Mouse (Mus musculus) G1E (cell line): ENCODE measurements around the gene Gdf1. TPM values are rescaled to one million over a fixed set of nuclear protein-coding genes. Genes with fewer than 3 reads are reported as not detected.

Experiments used
- ATAC-seq: 2 replicates; pipeline ENCODE4 v1.8.0; 2016; ENCODE audit warnings: mild to moderate bottlenecking; ENCODE audit not compliant: insufficient number of reproducible peaks, poor library complexity, low FRiP score, severe bottlenecking; ENCODE audit errors: extremely low read depth
- DNase-seq: peaks from one replicate; pipeline ENCODE4 v3.0.0; 2012; ENCODE audit warnings: low spot score
- H3K27me3 ChIP-seq: 2 replicates; pipeline ENCODE4 v1.6.1; 2012; ENCODE audit warnings: mild to moderate bottlenecking, low read length, inconsistent platforms; ENCODE audit not compliant: insufficient read depth
- H3K36me3 ChIP-seq: replicated peaks from 2 replicates; pipeline ENCODE3; 2012; ENCODE audit warnings: mild to moderate bottlenecking, inconsistent platforms
- H3K4me1 ChIP-seq: 2 replicates; pipeline ENCODE4 v1.6.1; 2012; ENCODE audit warnings: low read depth, low read length, inconsistent platforms, mixed read lengths; ENCODE audit not compliant: insufficient read depth
- H3K4me3 ChIP-seq: 2 replicates; pipeline ENCODE4 v1.5.1; 2012; ENCODE audit warnings: low read depth, mild to moderate bottlenecking, inconsistent platforms, low read length, moderate library complexity, mixed read lengths
- H3K9me3 ChIP-seq: replicated peaks from 2 replicates; pipeline ENCODE4 v1.6.1; 2012; ENCODE audit warnings: inconsistent platforms
- CTCF ChIP-seq: IDR thresholded peaks from 2 replicates; pipeline ENCODE4 v1.5.1; 2012; ENCODE audit warnings: low read depth, low read length, inconsistent platforms, mixed read lengths
- GATA1 ChIP-seq: IDR thresholded peaks from 2 replicates; pipeline ENCODE4 v1.6.1; 2012; ENCODE audit warnings: borderline replicate concordance, low read length, inconsistent platforms, mixed read lengths
- GATA2 ChIP-seq: IDR thresholded peaks from 2 replicates; pipeline ENCODE4 v1.6.1; 2012; ENCODE audit warnings: low read depth, low read length, inconsistent platforms, borderline replicate concordance
- POLR2AphosphoS5 ChIP-seq: IDR thresholded peaks from 2 replicates; pipeline ENCODE4 v1.6.1; 2012; ENCODE audit warnings: low read depth, low read length, inconsistent platforms; ENCODE audit not compliant: insufficient replicate concordance
- TAL1 ChIP-seq: conservative IDR thresholded peaks from 2 replicates; pipeline ENCODE4 v1.6.1; 2012; ENCODE audit warnings: low read depth, low read length, inconsistent platforms, mixed read lengths
- polyA plus RNA-seq: library from polyadenylated mRNA; stranded (reverse); fragments of >175 nt; gene quantifications from 2 replicates; pipeline ENCODE4 v1.2.3, GENCODE M21; 2012
- total RNA-seq, 2 experiments: library from RNA; stranded (forward) in 1 of 2; stranded (reverse) in 1 of 2; fragments of 200-1000 nt in 1 of 2; fragments of >200 nt in 1 of 2; fragmentation: Nextera tagmentation in 1 of 2; gene quantifications; 2 replicates each; pipeline ENCODE4 v1.2.3; 2014 to 2017

Gene Gdf1
- total RNA-seq (2014; fragmentation: Nextera tagmentation): not detected in 2 replicates
- total RNA-seq (2017): not detected in 2 replicates
- 0.04 TPM in 1 of 2 replicates, not detected in the other for polyA plus RNA-seq

DNA sequence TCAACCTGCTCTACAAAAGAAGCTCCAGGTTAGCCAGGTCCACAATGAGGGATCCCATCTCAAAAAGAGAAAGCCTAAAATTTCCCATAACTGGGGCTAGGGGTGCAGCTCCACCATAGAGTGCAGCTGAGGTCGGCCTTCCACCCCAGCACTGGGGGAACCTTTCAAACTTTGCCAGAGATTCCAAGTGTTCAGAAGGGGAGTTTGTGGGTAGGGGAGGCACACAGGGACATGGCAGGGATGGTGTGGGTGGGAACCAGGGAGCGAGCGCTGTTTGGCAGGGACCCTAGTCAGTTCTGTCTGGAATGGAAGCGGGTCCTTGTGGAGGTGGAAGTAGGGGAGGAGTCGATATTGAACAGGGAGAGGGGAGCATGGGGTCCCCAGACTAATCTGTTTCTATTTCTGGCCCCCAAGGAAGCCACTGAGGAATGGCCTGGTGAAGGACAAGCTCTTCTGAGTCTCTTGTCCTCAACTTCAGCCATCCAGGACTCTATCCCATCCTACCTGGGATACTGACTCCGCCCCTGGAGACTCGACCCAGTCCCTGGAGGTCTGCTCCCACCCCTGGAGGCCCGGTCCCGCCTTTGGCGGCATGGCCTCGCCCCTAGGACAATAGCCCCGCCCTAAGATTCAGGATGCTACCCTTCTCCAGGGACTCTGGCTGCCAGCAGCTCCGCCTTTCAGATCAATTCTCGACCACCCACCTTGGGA, at the start of gene Gdf1:
Gene Gdf1, plus strand, starts transcription at position 694 of the 711 bp plus-strand sequence.
- no peak within 1 kb of the TSS; the same call in 1 of the 2 replicates for H3K4me3 ChIP-seq
- TF ChIP-seq CTCF: no peak
- TF ChIP-seq GATA1: no peak
- no peak for TF ChIP-seq TAL1
- TF ChIP-seq POLR2AphosphoS5: no peak
- no peak for TF ChIP-seq GATA2
- ATAC-seq (no peak), DNase-seq (no peak)
- peaks cover 49% of the 10 kb centered on the region for H3K36me3 ChIP-seq
- peaks cover 28% of the 10 kb centered on the region for H3K4me1 ChIP-seq
- peaks cover 5% of the 10 kb centered on the region; the same call in 1 of the 2 replicates for H3K27me3 ChIP-seq
- H3K9me3 ChIP-seq: peaks cover 34% of the 10 kb centered on the region

DNA sequence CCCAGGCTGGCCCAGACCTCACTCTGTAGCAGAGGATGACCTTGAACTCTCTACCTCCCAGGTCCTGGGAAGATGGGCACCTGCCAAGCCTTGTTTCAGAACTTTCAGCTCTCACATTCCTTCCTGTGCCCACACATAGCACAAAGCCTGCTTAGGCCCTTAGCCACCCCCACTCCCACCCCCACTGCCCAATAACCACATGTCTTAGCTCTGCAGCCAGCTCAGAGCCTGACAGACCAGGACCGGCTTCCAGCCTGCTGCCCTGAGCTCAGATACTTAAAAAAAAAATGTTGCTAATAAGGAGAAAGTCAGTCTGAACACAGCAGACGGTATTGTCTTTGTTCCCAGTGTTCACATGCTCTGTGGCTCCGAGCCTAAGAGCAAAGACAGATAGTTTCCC, 48.6 kb upstream of the Gdf1 start:
- Histone ChIP-seq H3K36me3 (peaks cover 11% of the 10 kb centered on the region), H3K9me3 (no peaks in the 10 kb centered on the region), H3K4me3 (no peak overlapping the region), H3K27me3 (peaks cover 84% of the 10 kb centered on the region), H3K4me1 (peaks cover 43% of the 10 kb centered on the region)
- DNase-seq (no peak), ATAC-seq (no peak)
- TF ChIP-seq TAL1: no peak
- no peak for TF ChIP-seq GATA2
- no peak for TF ChIP-seq CTCF
- TF ChIP-seq GATA1: no peak
- no peak for TF ChIP-seq POLR2AphosphoS5

DNA sequence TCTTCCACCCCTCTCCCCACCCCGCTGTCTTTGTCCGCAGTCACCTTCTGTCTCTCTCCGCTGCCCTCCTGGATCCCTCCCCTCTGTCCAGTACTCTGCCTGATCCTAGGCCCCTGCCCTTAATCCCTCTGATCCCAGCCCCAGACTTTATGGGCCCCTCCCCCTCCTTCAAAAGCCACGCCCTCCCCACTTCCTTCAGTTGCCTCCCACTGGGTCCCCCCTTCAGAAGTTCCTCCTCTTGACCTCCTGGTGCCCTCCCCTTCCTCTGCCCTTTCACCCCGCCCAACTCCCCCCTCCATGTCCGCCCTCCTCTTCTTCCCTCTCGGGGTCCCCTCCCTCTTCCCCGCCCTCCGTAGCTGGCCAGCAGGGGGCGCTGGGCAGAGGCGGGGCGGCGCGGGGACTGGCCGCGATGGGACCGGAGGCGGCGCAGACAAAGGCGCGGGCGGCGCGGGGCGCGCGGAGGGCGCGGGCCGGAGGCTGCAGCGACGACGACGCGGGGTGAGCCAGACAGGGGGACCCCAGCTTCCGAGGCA, 46.9 kb upstream of the Gdf1 start, which contains the start of gene Homer3:
Gene Homer3, plus strand, starts transcription at position 225 of the 533 bp plus-strand sequence.
- H3K9me3 ChIP-seq: peaks cover 2% of the 10 kb centered on the region; the same call in 1 of the 2 replicates
- H3K4me1 ChIP-seq: peaks cover 28% of the 10 kb centered on the region
- peaks cover 70% of the 10 kb centered on the region for H3K27me3 ChIP-seq
- peaks cover 14% of the 10 kb centered on the region for H3K36me3 ChIP-seq
- TF ChIP-seq CTCF (peak; percentile 9; the same call in 1 of the 2 replicates), GATA2 (no peak)
- ATAC-seq (peak; percentile 88), DNase-seq (peak; percentile 93)
- H3K4me3 ChIP-seq: peak within 1 kb of the TSS; percentile 73

DNA sequence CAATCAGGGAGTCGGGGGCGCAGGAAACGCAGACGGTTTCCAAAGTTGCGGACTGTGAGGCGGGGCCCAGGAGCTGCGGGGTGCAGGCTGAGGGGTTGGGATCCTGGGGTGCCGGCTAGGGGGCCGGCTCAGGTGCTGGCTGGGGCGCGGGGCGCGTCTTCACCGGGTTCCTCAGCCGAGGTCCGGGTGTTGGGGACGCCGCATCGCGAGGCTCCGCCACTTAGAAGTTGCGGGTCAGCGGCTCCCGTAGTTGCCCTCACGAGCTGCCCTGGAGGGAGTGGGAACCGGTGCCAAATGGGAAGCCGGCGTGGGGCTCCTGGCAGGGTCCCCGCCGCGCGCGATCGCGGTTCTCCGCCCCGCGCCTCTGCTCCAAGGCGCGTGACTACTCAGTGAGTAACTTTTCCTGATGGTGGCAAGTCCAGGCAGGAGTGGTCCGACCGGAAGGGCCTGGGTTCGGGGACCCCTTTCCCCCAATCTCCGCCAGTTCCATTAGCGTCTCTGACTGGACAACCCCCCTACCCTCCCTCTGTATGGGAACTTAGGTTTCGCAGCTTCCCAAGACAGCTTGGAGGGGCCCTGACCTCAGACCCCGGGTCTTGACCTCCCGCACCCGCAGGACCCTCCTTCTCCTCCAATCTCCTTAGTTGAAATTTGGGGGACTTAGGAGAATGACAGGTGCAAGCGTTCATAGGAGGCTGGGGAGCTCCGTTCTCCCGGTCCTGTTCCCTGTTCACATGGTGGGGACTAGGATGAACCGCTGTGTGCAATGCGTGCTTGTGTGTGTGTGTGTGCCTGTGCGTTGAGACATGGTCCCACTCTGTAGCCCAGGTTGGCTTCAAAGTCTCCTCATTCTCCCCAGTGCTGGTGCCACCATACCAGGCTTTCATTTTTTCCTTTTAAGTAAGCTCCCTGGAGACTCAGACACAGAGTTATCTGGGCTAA, 46.2 kb upstream of the Gdf1 start:
- DNase-seq (no peak), ATAC-seq (no peak)
- Histone ChIP-seq H3K27me3 (peaks cover 65% of the 10 kb centered on the region), H3K4me3 (peak overlapping the region; percentile 73), H3K36me3 (peaks cover 14% of the 10 kb centered on the region), H3K9me3 (peaks cover 2% of the 10 kb centered on the region; the same call in 1 of the 2 replicates), H3K4me1 (peaks cover 26% of the 10 kb centered on the region)
- TF ChIP-seq CTCF (no peak), POLR2AphosphoS5 (no peak), TAL1 (no peak), GATA2 (no peak), GATA1 (no peak)

GRCm38 (mm10) chr8:70284421-70284820, 45.2 kb upstream of the Gdf1 start:
- TF ChIP-seq CTCF (no peak), POLR2AphosphoS5 (no peak), GATA2 (no peak), GATA1 (no peak), TAL1 (no peak)
- Histone ChIP-seq H3K9me3 (peaks cover 2% of the 10 kb centered on the region; the same call in 1 of the 2 replicates), H3K36me3 (peaks cover 14% of the 10 kb centered on the region), H3K4me3 (no peak overlapping the region), H3K4me1 (peaks cover 24% of the 10 kb centered on the region), H3K27me3 (peaks cover 55% of the 10 kb centered on the region)
- ATAC-seq: no peak
- DNase-seq: no peak

- no peak for ATAC-seq
- H3K27me3 ChIP-seq: peaks cover 51% of the 10 kb centered on the region
- DNase-seq: no peak
- H3K4me3 ChIP-seq: no peak overlapping the region
- TF ChIP-seq GATA2: no peak
- no peak for TF ChIP-seq TAL1
- TF ChIP-seq GATA1: no peak
- no peak for TF ChIP-seq CTCF
- no peak for TF ChIP-seq POLR2AphosphoS5
- H3K36me3 ChIP-seq: peaks cover 16% of the 10 kb centered on the region
- peaks cover 24% of the 10 kb centered on the region for H3K4me1 ChIP-seq
- H3K9me3 ChIP-seq: peaks cover 2% of the 10 kb centered on the region; the same call in 1 of the 2 replicates
Observed at GRCm38 (mm10) chr8:70285304-70285703, 44.3 kb upstream of the Gdf1 start.
